Mouse (Mus musculus): Measurements from ENCODE around the gene Lrch1. TPM values are rescaled to one million over a fixed set of nuclear protein-coding genes. Genes with fewer than 3 reads are reported as not detected.

Lrch1 gene
- polyA plus RNA-seq, 2 experiments, result 13.0 to 15.2 TPM

- ATAC-seq (ENCODE audit: low FRiP score, low read depth), result no peak
- no peak for TF ChIP-seq POLR2A (IDR thresholded peaks at IDR 0.05; ENCODE audit: borderline replicate concordance, extremely low read depth, insufficient read depth, insufficient read length)
- Histone ChIP-seq H3K9me3 (ENCODE audit: control insufficient read depth, low read length) (no peaks in the 10 kb centered on the region), H3K4me1 (ENCODE audit: control insufficient read depth, insufficient read depth, low read length) (no peaks in the 10 kb centered on the region), H3K36me3 (ENCODE audit: control insufficient read depth, insufficient read depth, low read length) (peaks cover 4% of the 10 kb centered on the region; the same call in 1 of the 2 replicates), H3K4me3 (replicated peaks; ENCODE audit: low read length) (no peak overlapping the region), H3K27ac (replicated peaks; ENCODE audit: low read depth, low read length) (no peak overlapping the region), H3K27me3 (ENCODE audit: control insufficient read depth, insufficient read depth, low read length) (no peaks in the 10 kb centered on the region), H3K4me2 (replicated peaks; ENCODE audit: low read depth, low read length, severe bottlenecking) (no peak overlapping the region), H3K9ac (ENCODE audit: low read depth, low read length, severe bottlenecking) (no peak overlapping the region)
- WGBS, result 58% methylated on average over 10 of the region's 10 CpGs
- DNase-seq (ENCODE audit: low spot score), result peak; percentile 57
Measured at GRCm38 (mm10) chr14:74764191-74764918, 183.3 kb downstream of the Lrch1 start.

GRCm38 (mm10) chr14:74736850-74737249 lies 210.8 kb downstream of the Lrch1 start:
- H3K4me3 ChIP-seq (replicated peaks; ENCODE audit: low read length), result no peak overlapping the region
- DNase-seq (ENCODE audit: low spot score) (no peak), ATAC-seq (ENCODE audit: low FRiP score, low read depth) (no peak)
- 97% methylated on average over 6 of the region's 6 CpGs for WGBS
- H3K9me3 ChIP-seq (ENCODE audit: control insufficient read depth, low read length), result no peaks in the 10 kb centered on the region
- H3K9ac ChIP-seq (ENCODE audit: low read depth, low read length, severe bottlenecking), result no peak overlapping the region
- H3K27ac ChIP-seq (replicated peaks; ENCODE audit: low read depth, low read length), result no peak overlapping the region
- H3K4me2 ChIP-seq (replicated peaks; ENCODE audit: low read depth, low read length, severe bottlenecking), result no peak overlapping the region
- H3K4me1 ChIP-seq (ENCODE audit: control insufficient read depth, insufficient read depth, low read length), result peaks cover 5% of the 10 kb centered on the region; the same call in 1 of the 2 replicates
- peaks cover 61% of the 10 kb centered on the region for H3K36me3 ChIP-seq (ENCODE audit: control insufficient read depth, insufficient read depth, low read length)
- no peak for TF ChIP-seq POLR2A (IDR thresholded peaks at IDR 0.05; ENCODE audit: borderline replicate concordance, extremely low read depth, insufficient read depth, insufficient read length)
- no peaks in the 10 kb centered on the region for H3K27me3 ChIP-seq (ENCODE audit: control insufficient read depth, insufficient read depth, low read length)

GRCm38 (mm10) chr14:74735471-74735870 lies 212.2 kb downstream of the Lrch1 start:
- Histone ChIP-seq H3K4me1 (ENCODE audit: control insufficient read depth, insufficient read depth, low read length) (peaks cover 5% of the 10 kb centered on the region; the same call in 1 of the 2 replicates), H3K27ac (replicated peaks; ENCODE audit: low read depth, low read length) (no peak overlapping the region), H3K4me2 (replicated peaks; ENCODE audit: low read depth, low read length, severe bottlenecking) (no peak overlapping the region), H3K27me3 (ENCODE audit: control insufficient read depth, insufficient read depth, low read length) (no peaks in the 10 kb centered on the region), H3K9me3 (ENCODE audit: control insufficient read depth, low read length) (no peaks in the 10 kb centered on the region), H3K36me3 (ENCODE audit: control insufficient read depth, insufficient read depth, low read length) (peaks cover 47% of the 10 kb centered on the region), H3K9ac (ENCODE audit: low read depth, low read length, severe bottlenecking) (no peak overlapping the region), H3K4me3 (replicated peaks; ENCODE audit: low read length) (no peak overlapping the region)
- 71% methylated on average over 6 of the region's 6 CpGs for WGBS
- no peak for DNase-seq (ENCODE audit: low spot score)
- ATAC-seq (ENCODE audit: low FRiP score, low read depth), result no peak
- TF ChIP-seq POLR2A (IDR thresholded peaks at IDR 0.05; ENCODE audit: borderline replicate concordance, extremely low read depth, insufficient read depth, insufficient read length), result no peak

GRCm38 (mm10) chr14:74733397-74733796 lies 214.3 kb downstream of the Lrch1 start:
- DNase-seq (ENCODE audit: low spot score) (no peak), ATAC-seq (ENCODE audit: low FRiP score, low read depth) (no peak)
- Histone ChIP-seq H3K27me3 (ENCODE audit: control insufficient read depth, insufficient read depth, low read length) (no peaks in the 10 kb centered on the region), H3K4me2 (replicated peaks; ENCODE audit: low read depth, low read length, severe bottlenecking) (peak overlapping the region; percentile 71), H3K4me1 (ENCODE audit: control insufficient read depth, insufficient read depth, low read length) (peaks cover 5% of the 10 kb centered on the region; the same call in 1 of the 2 replicates), H3K9me3 (ENCODE audit: control insufficient read depth, low read length) (no peaks in the 10 kb centered on the region), H3K27ac (replicated peaks; ENCODE audit: low read depth, low read length) (no peak overlapping the region), H3K9ac (ENCODE audit: low read depth, low read length, severe bottlenecking) (peak overlapping the region; percentile 84), H3K36me3 (ENCODE audit: control insufficient read depth, insufficient read depth, low read length) (peaks cover 27% of the 10 kb centered on the region), H3K4me3 (replicated peaks; ENCODE audit: low read length) (peak overlapping the region; percentile 90)
- 64% methylated on average over 2 of the region's 2 CpGs for WGBS
- no peak for TF ChIP-seq POLR2A (IDR thresholded peaks at IDR 0.05; ENCODE audit: borderline replicate concordance, extremely low read depth, insufficient read depth, insufficient read length)

- DNase-seq (ENCODE audit: low spot score) (peak; percentile 96), ATAC-seq (ENCODE audit: low FRiP score, low read depth) (peak; percentile 98)
- WGBS, result under 1% methylated on average over 47 of the region's 53 CpGs
- H3K4me2 ChIP-seq (replicated peaks; ENCODE audit: low read depth, low read length, severe bottlenecking), result peak within 1 kb of the TSS; percentile 71
- H3K27me3 ChIP-seq (ENCODE audit: control insufficient read depth, insufficient read depth, low read length), result no peaks in the 10 kb centered on the region
- H3K4me3 ChIP-seq (replicated peaks; ENCODE audit: low read length), result peak within 1 kb of the TSS; percentile 90
- peak within 1 kb of the TSS; percentile 84 for H3K9ac ChIP-seq (ENCODE audit: low read depth, low read length, severe bottlenecking)
- H3K4me1 ChIP-seq (ENCODE audit: control insufficient read depth, insufficient read depth, low read length), result peaks cover 5% of the 10 kb centered on the region; the same call in 1 of the 2 replicates
- H3K36me3 ChIP-seq (ENCODE audit: control insufficient read depth, insufficient read depth, low read length), result peaks cover 19% of the 10 kb centered on the region
- peak; percentile 71; the same call in 1 of the 2 replicates for TF ChIP-seq POLR2A (IDR thresholded peaks at IDR 0.05; ENCODE audit: borderline replicate concordance, extremely low read depth, insufficient read depth, insufficient read length)
- peak within 1 kb of the TSS; percentile 53 for H3K27ac ChIP-seq (replicated peaks; ENCODE audit: low read depth, low read length)
- no peaks in the 10 kb centered on the region for H3K9me3 ChIP-seq (ENCODE audit: control insufficient read depth, low read length)
Measured at GRCm38 (mm10) chr14:74732079-74732783, 215.4 kb downstream of the Lrch1 start, which contains the start of gene Esd. Gene Esd, plus strand, starts transcription at chr14:74732297.

Data from limb, embryonic 14.5 days (tissue).